ENCODE assay signal across 9 mouse cellular contexts in genomic region chr8:26273792-26274191, GRCm38 (mm10).
DNase-seq lines count a peak whose midpoint lies in the region; ATAC-seq and TF ChIP-seq lines count a peak whose summit lies in the region.
"Had no signal": no experiment of that assay in that cellular context is flagged by ENCODE, and none has a peak within 500 bp of the region (broad histone marks: within the 10 kb centered on the region; RNA-seq: fewer than 3 reads in every experiment).

No protein-coding gene starts in this region.

- H3K4me1 ChIP-seq in hindbrain, embryonic 10.5 days (replicated peaks), result peaks cover 39% of the 10 kb centered on the region
- H3K4me1 ChIP-seq in hindbrain, postnatal 0 days (ENCODE audit: insufficient read depth, low read length), result 0 out of 2 replicates have a peak, but pooled peaks cover 2% of the 10 kb centered on the region
- H3K4me1 ChIP-seq in embryonic facial prominence, embryonic 10.5 days, result peaks cover 37% of the 10 kb centered on the region
- H3K4me1 ChIP-seq in embryonic facial prominence, embryonic 14.5 days (ENCODE audit: control insufficient read depth, insufficient read depth, low read length), result 0 out of 2 replicates have a peak, but pooled peaks cover 3% of the 10 kb centered on the region
- H3K4me1 ChIP-seq in limb, embryonic 11.5 days (ENCODE audit: control insufficient read depth, insufficient read depth, low read length), result peaks cover 13% of the 10 kb centered on the region

- 40% methylated on average over 5 of the region's 5 CpGs for whole genome bisulfite sequencing in hindbrain, embryonic 10.5 days
- WGBS in hindbrain, postnatal 0 days, result 61% methylated on average over 5 of the region's 5 CpGs
- WGBS in embryonic facial prominence, embryonic 10.5 days, result 43% methylated on average over 5 of the region's 5 CpGs
- WGBS in embryonic facial prominence, embryonic 14.5 days, result 51% methylated on average over 5 of the region's 5 CpGs
- 52% methylated on average over 5 of the region's 5 CpGs for WGBS in limb, embryonic 11.5 days

- H3K9me3 ChIP-seq in hindbrain, embryonic 10.5 days, result no peaks in the 10 kb centered on the region
- no peaks in the 10 kb centered on the region for H3K9me3 ChIP-seq in hindbrain, postnatal 0 days (ENCODE audit: low read length)
- H3K9me3 ChIP-seq in embryonic facial prominence, embryonic 10.5 days, result no peaks in the 10 kb centered on the region
- H3K9me3 ChIP-seq in embryonic facial prominence, embryonic 14.5 days (ENCODE audit: control insufficient read depth, low read length), result no peaks in the 10 kb centered on the region
- H3K9me3 ChIP-seq in limb, embryonic 11.5 days (ENCODE audit: control insufficient read depth, low read length), result no peaks in the 10 kb centered on the region

- peak overlapping the region; percentile 31 for H3K4me3 ChIP-seq in hindbrain, embryonic 10.5 days
- no peak overlapping the region for H3K4me3 ChIP-seq in hindbrain, postnatal 0 days (ENCODE audit: low read length)
- H3K4me3 ChIP-seq in embryonic facial prominence, embryonic 10.5 days, result peak overlapping the region; percentile 34; the same call in 1 of the 2 replicates
- H3K4me3 ChIP-seq in embryonic facial prominence, embryonic 14.5 days (ENCODE audit: low read depth, low read length), result no peak overlapping the region
- H3K4me3 ChIP-seq in limb, embryonic 11.5 days (ENCODE audit: low read depth, low read length), result no peak overlapping the region

- TF ChIP-seq CTCF in hindbrain, postnatal 0 days (IDR thresholded peaks at IDR 0.05; ENCODE audit: low read depth), result no peak

- ATAC-seq in hindbrain, postnatal 0 days, result no peak
- ATAC-seq in embryonic facial prominence, embryonic 14.5 days (ENCODE audit: low read depth), result no peak
- ATAC-seq in limb, embryonic 11.5 days (ENCODE audit: insufficient number of reproducible peaks, low FRiP score, low TSS enrichment, low read depth), result no peak

- H3K27me3 ChIP-seq in hindbrain, embryonic 10.5 days (ENCODE audit: insufficient read depth, poor library complexity, severe bottlenecking), result peaks cover 16% of the 10 kb centered on the region; the same call in 1 of the 2 replicates
- peaks cover 5% of the 10 kb centered on the region; the same call in 1 of the 2 replicates for H3K27me3 ChIP-seq in hindbrain, postnatal 0 days (ENCODE audit: insufficient read depth, low read length)
- peaks cover 8% of the 10 kb centered on the region for H3K27me3 ChIP-seq in embryonic facial prominence, embryonic 10.5 days (replicated peaks; ENCODE audit: low read depth, poor library complexity, severe bottlenecking)
- H3K27me3 ChIP-seq in embryonic facial prominence, embryonic 14.5 days (replicated peaks; ENCODE audit: control insufficient read depth, insufficient read depth, low read length), result peaks cover 12% of the 10 kb centered on the region; the same call in 1 of the 2 replicates
- no peaks in the 10 kb centered on the region for H3K27me3 ChIP-seq in limb, embryonic 11.5 days (ENCODE audit: control insufficient read depth, insufficient read depth, low read length)

- no peak overlapping the region; the same call in 1 of the 2 replicates for H3K4me2 ChIP-seq in hindbrain, postnatal 0 days (ENCODE audit: low read depth, low read length)
- H3K4me2 ChIP-seq in embryonic facial prominence, embryonic 14.5 days (ENCODE audit: low read depth, low read length), result peak overlapping the region; percentile 31
- peak overlapping the region; percentile 13; the same call in 1 of the 2 replicates for H3K4me2 ChIP-seq in limb, embryonic 11.5 days (ENCODE audit: low read depth, severe bottlenecking)

- no peak overlapping the region for H3K9ac ChIP-seq in hindbrain, postnatal 0 days (replicated peaks; ENCODE audit: low read length)
- no peak overlapping the region for H3K9ac ChIP-seq in embryonic facial prominence, embryonic 14.5 days (ENCODE audit: low read depth, low read length)
- H3K9ac ChIP-seq in limb, embryonic 11.5 days (ENCODE audit: low read length), result no peak overlapping the region

- no peaks in the 10 kb centered on the region for H3K36me3 ChIP-seq in hindbrain, embryonic 10.5 days
- no peaks in the 10 kb centered on the region for H3K36me3 ChIP-seq in hindbrain, postnatal 0 days (ENCODE audit: insufficient read depth, low read length)
- no peaks in the 10 kb centered on the region for H3K36me3 ChIP-seq in embryonic facial prominence, embryonic 10.5 days (replicated peaks)
- no peaks in the 10 kb centered on the region for H3K36me3 ChIP-seq in embryonic facial prominence, embryonic 14.5 days (ENCODE audit: control insufficient read depth, insufficient read depth, low read length)
- no peaks in the 10 kb centered on the region for H3K36me3 ChIP-seq in limb, embryonic 11.5 days (ENCODE audit: control insufficient read depth, insufficient read depth, low read length)

- H3K27ac ChIP-seq in hindbrain, embryonic 10.5 days, result peak overlapping the region; percentile 63
- H3K27ac ChIP-seq in hindbrain, postnatal 0 days, result no peak overlapping the region
- H3K27ac ChIP-seq in embryonic facial prominence, embryonic 10.5 days (replicated peaks), result peak overlapping the region; percentile 68
- H3K27ac ChIP-seq in embryonic facial prominence, embryonic 14.5 days (replicated peaks; ENCODE audit: low read depth, low read length), result 0 out of 2 replicates have a peak overlapping the region, but pooled peaks have one; percentile 22
- no peak overlapping the region for H3K27ac ChIP-seq in limb, embryonic 11.5 days (replicated peaks; ENCODE audit: low read depth, low read length)

- DNase-seq in hindbrain, embryonic 10.5 days (ENCODE audit: low spot score), result no peak
- no peak for DNase-seq in hindbrain, postnatal 0 days (ENCODE audit: low spot score)
- no peak for DNase-seq in embryonic facial prominence, embryonic 10.5 days (ENCODE audit: low spot score)
- no peak for DNase-seq in embryonic facial prominence, embryonic 14.5 days (ENCODE audit: low spot score)
- DNase-seq in limb, embryonic 11.5 days (ENCODE audit: low spot score), result no peak
- DNase-seq in spleen, postnatal 10 days (ENCODE audit: low spot score in 2 of 2), result no peak
- no peak for DNase-seq in spleen, postnatal 14 days (ENCODE audit: low spot score in 2 of 2)
- DNase-seq in natural killer cell, adult 2 months (ENCODE audit: low spot score in 2 of 2), result no peak
- DNase-seq: cerebellum, adult 8-10 months had no signal

Comparison
In these comparisons a context has a peak if more than half of its experiments do, and no peak if none do; other contexts are left out.
1. H3K27ac ChIP-seq: peak in hindbrain, embryonic 10.5 days (single experiment), embryonic facial prominence, embryonic 10.5 days (single experiment) and embryonic facial prominence, embryonic 14.5 days (single experiment); none in hindbrain, postnatal 0 days (single experiment) and limb, embryonic 11.5 days (single experiment).
2. H3K4me3 ChIP-seq: peak in hindbrain, embryonic 10.5 days (single experiment) and embryonic facial prominence, embryonic 10.5 days (single experiment); none in hindbrain, postnatal 0 days (single experiment), embryonic facial prominence, embryonic 14.5 days (single experiment) and limb, embryonic 11.5 days (single experiment).